8 mouse cellular contexts compared by ENCODE assay signal in genomic region chr1:92910239-92910885, GRCm38 (mm10). TPM values are rescaled to one million over a fixed set of nuclear protein-coding genes. Genes with fewer than 3 reads are reported as not detected.
DNase-seq lines count a peak whose midpoint lies in the region; ATAC-seq and TF ChIP-seq lines count a peak whose summit lies in the region.

Rnpepl1 (plus strand) TSS chr1:92910783.

- peaks cover 0 to 10% of the 10 kb centered on the region in 2 experiments; a peak in 1 of 4 replicates for H3K4me1 ChIP-seq in ES-E14 (ENCODE audit: control insufficient read depth in 2 of 2, insufficient read depth in 2 of 2, low read length in 2 of 2, poor library complexity in 1 of 2)
- peaks cover 49% of the 10 kb centered on the region for H3K4me1 ChIP-seq in forebrain, embryonic 15.5 days
- peaks cover 37% of the 10 kb centered on the region for H3K4me1 ChIP-seq in neural tube, embryonic 14.5 days (ENCODE audit: control insufficient read depth, insufficient read depth, low read length)

- no peak for DNase-seq in ES-E14 (ENCODE audit: low read depth, low spot score)
- DNase-seq in cerebellum, adult 11 months, result peak; percentile 80
- DNase-seq in heart, postnatal 14 days, result peak; percentile 86 to 91
- no peak for DNase-seq in large intestine, adult 2 months (ENCODE audit: low read depth, low spot score)
- peak; percentile 76 to 81 for DNase-seq in lung, adult 18-20 months
- peak; percentile 83 for DNase-seq in testis, postnatal 10 days (ENCODE audit: low spot score)

- intact Hi-C loops in heart, postnatal 14 days (cut with DNase I), result loop anchor here (2.0 kb wide), 1 partner anchor 22 kb away; no protein-coding TSS in a partner anchor

- peak within 1 kb of the TSS; percentile 70 to 73 for H3K4me3 ChIP-seq in ES-E14 (ENCODE audit: insufficient read depth in 1 of 2, low read depth in 1 of 2, low read length in 2 of 2, poor library complexity in 1 of 2, severe bottlenecking in 1 of 2)
- peak within 1 kb of the TSS; percentile 86 for H3K4me3 ChIP-seq in forebrain, embryonic 15.5 days
- peak within 1 kb of the TSS; percentile 86 for H3K4me3 ChIP-seq in neural tube, embryonic 14.5 days (ENCODE audit: low read depth, low read length)

- peak; percentile 79 for ATAC-seq in forebrain, embryonic 15.5 days (replicated peaks)
- peak; percentile 82 for ATAC-seq in neural tube, embryonic 14.5 days (ENCODE audit: low read depth)

- no peaks in the 10 kb centered on the region for H3K27me3 ChIP-seq in forebrain, embryonic 15.5 days
- H3K27me3 ChIP-seq in neural tube, embryonic 14.5 days (ENCODE audit: control insufficient read depth, insufficient read depth, low read length), result no peaks in the 10 kb centered on the region

- under 1% methylated on average over 33 of the region's 57 CpGs for WGBS in forebrain, embryonic 15.5 days
- WGBS in large intestine, adult 2 months, result under 1% methylated on average over 37 of the region's 57 CpGs
- WGBS in neural tube, embryonic 14.5 days, result under 1% methylated on average over 43 of the region's 57 CpGs

- peak within 1 kb of the TSS; percentile 77 for H3K4me2 ChIP-seq in forebrain, embryonic 15.5 days (replicated peaks)
- H3K4me2 ChIP-seq in neural tube, embryonic 14.5 days (ENCODE audit: low read depth, low read length), result peak within 1 kb of the TSS; percentile 98

- no peaks in the 10 kb centered on the region for H3K9me3 ChIP-seq in ES-E14 (ENCODE audit: control insufficient read depth, insufficient read depth, low read depth, low read length)
- no peaks in the 10 kb centered on the region for H3K9me3 ChIP-seq in forebrain, embryonic 15.5 days
- no peaks in the 10 kb centered on the region for H3K9me3 ChIP-seq in neural tube, embryonic 14.5 days (ENCODE audit: control insufficient read depth, low read length)

- no peaks in the 10 kb centered on the region; the same call in 1 of the 2 replicates for H3K36me3 ChIP-seq in ES-E14 (ENCODE audit: control insufficient read depth, insufficient read depth, low read length, poor library complexity, severe bottlenecking)
- peaks cover 8% of the 10 kb centered on the region for H3K36me3 ChIP-seq in forebrain, embryonic 15.5 days
- peaks cover 13% of the 10 kb centered on the region for H3K36me3 ChIP-seq in neural tube, embryonic 14.5 days (ENCODE audit: control insufficient read depth, insufficient read depth, low read length)

- H3K9ac ChIP-seq in ES-E14 (ENCODE audit: insufficient read depth, low read depth, low read length, poor library complexity, severe bottlenecking), result peak within 1 kb of the TSS; percentile 68
- peak within 1 kb of the TSS; percentile 93 for H3K9ac ChIP-seq in forebrain, embryonic 15.5 days (replicated peaks)
- peak within 1 kb of the TSS; percentile 94 for H3K9ac ChIP-seq in neural tube, embryonic 14.5 days (replicated peaks; ENCODE audit: low read depth, low read length)

- H3K27ac ChIP-seq in ES-E14 (ENCODE audit: insufficient read depth, low read depth, low read length, poor library complexity, severe bottlenecking), result no peak within 1 kb of the TSS
- H3K27ac ChIP-seq in forebrain, embryonic 15.5 days (replicated peaks), result peak within 1 kb of the TSS; percentile 94
- peak within 1 kb of the TSS; percentile 93 for H3K27ac ChIP-seq in neural tube, embryonic 14.5 days (ENCODE audit: low read depth, low read length)

- in situ Hi-C loops in ES-E14 (cut with MboI; ENCODE audit: low sequenced_read_pairs in 2 of 2, unreplicated experiment in 2 of 2), result no loop called here

TF ChIP-seq in ES-E14, 5 proteins besides CTCF, POLR2A, EP300 and RAD21:
- TF ChIP-seq CHD2 (IDR thresholded peaks at IDR 0.05; ENCODE audit: low read depth, low read length), result no peak
- no peak for TF ChIP-seq HCFC1 (IDR thresholded peaks at IDR 0.05; ENCODE audit: borderline replicate concordance, insufficient read depth, low read length)
- TF ChIP-seq MAFK (IDR thresholded peaks at IDR 0.05; ENCODE audit: insufficient read depth, low read depth, low read length), result no peak
- TF ChIP-seq ZC3H11A (IDR thresholded peaks at IDR 0.05; ENCODE audit: borderline replicate concordance, low read depth, low read length), result no peak

RNA-seq across cellular contexts. Expression of gene Rnpepl1, which starts in this region (rescaled TPM):
- total RNA-seq in ES-E14 (2012; rRNA removed), result 15.8 and 20.2 TPM in 2 replicates
- polyA plus RNA-seq in forebrain, embryonic 15.5 days (2015; fragmentation: Nextera tagmentation; extraction: Ambion mirVana), result 31.1 and 33.6 TPM in 2 replicates
- total RNA-seq in heart, postnatal 14 days (2021), result 10 to 100 TPM; 68.3 to 76.0 TPM
- 147 and 154 TPM in 2 replicates for polyA plus RNA-seq in large intestine, adult 2 months (2012; rRNA removed)
- 27.0 and 31.6 TPM in 2 replicates for polyA plus RNA-seq in neural tube, embryonic 14.5 days (2014; fragmentation: Nextera tagmentation; extraction: Ambion mirVana)

Comparison
In these comparisons a context has a peak if more than half of its experiments do, and no peak if none do; other contexts are left out.
1. DNase-seq: peak in cerebellum, adult 11 months (single experiment), heart, postnatal 14 days (2 of 2), lung, adult 18-20 months (2 of 2) and testis, postnatal 10 days (single experiment); none in ES-E14 (single experiment) and large intestine, adult 2 months (single experiment).
2. Peak in every context shown above with its lines, with median percentiles within 50 percentile points of each other: H3K4me3 ChIP-seq and H3K9ac ChIP-seq.